Mouse (Mus musculus): ENCODE data around the gene B4galnt4.

GRCm38 (mm10) chr7:141032458-141033167 is 28.3 kb upstream of the B4galnt4 start:
- TF ChIP-seq CTCF (IDR thresholded peaks at IDR 0.05; ENCODE audit: low read depth) = no peak
- no peak for TF ChIP-seq EP300 (IDR thresholded peaks at IDR 0.05; ENCODE audit: low read depth)
